14 mouse cellular contexts compared by ENCODE assay signal in genomic region chr4:122909572-122910189, GRCm38 (mm10). TPM values are rescaled to one million over a fixed set of nuclear protein-coding genes. Genes with fewer than 3 reads are reported as not detected.
DNase-seq lines count a peak whose midpoint lies in the region; ATAC-seq lines count a peak whose summit lies in the region.
"Had no signal": no experiment of that assay in that cellular context is flagged by ENCODE, and none has a peak within 500 bp of the region (broad histone marks: within the 10 kb centered on the region; RNA-seq: fewer than 3 reads in every experiment).

No protein-coding gene starts in this region.

- no peaks in the 10 kb centered on the region for H3K4me1 ChIP-seq in embryonic facial prominence, embryonic 11.5 days (ENCODE audit: control insufficient read depth, insufficient read depth, low read length)
- H3K4me1 ChIP-seq in embryonic facial prominence, embryonic 10.5 days: no peaks in the 10 kb centered on the region
- H3K4me1 ChIP-seq in forebrain, embryonic 14.5 days (ENCODE audit: control insufficient read depth, insufficient read depth, low read length): 0 out of 2 replicates have a peak, but pooled peaks cover 3% of the 10 kb centered on the region
- peaks cover 6% of the 10 kb centered on the region; the same call in 1 of the 2 replicates for H3K4me1 ChIP-seq in midbrain, embryonic 16.5 days (ENCODE audit: control insufficient read depth, insufficient read depth, low read length)
- H3K4me1 ChIP-seq in intestine, embryonic 16.5 days (ENCODE audit: control insufficient read depth, insufficient read depth, low read length): no peaks in the 10 kb centered on the region

- WGBS in embryonic facial prominence, embryonic 11.5 days: 49% methylated on average over 12 of the region's 12 CpGs
- 52% methylated on average over 12 of the region's 12 CpGs for WGBS in embryonic facial prominence, embryonic 10.5 days
- 33% methylated on average over 12 of the region's 12 CpGs for WGBS in forebrain, embryonic 14.5 days
- 17% methylated on average over 12 of the region's 12 CpGs for WGBS in midbrain, embryonic 16.5 days
- 52% methylated on average over 12 of the region's 12 CpGs for WGBS in intestine, embryonic 16.5 days

- no peak for DNase-seq in embryonic facial prominence, embryonic 11.5 days (ENCODE audit: low spot score)
- no peak for DNase-seq in embryonic facial prominence, embryonic 10.5 days (ENCODE audit: low spot score)
- DNase-seq in forebrain, embryonic 14.5 days (ENCODE audit: low spot score): peak; percentile 66
- peak; percentile 74 to 85 for DNase-seq in layer of hippocampus, adult 8-10 months (ENCODE audit: low spot score in 2 of 2)
- DNase-seq in spleen, postnatal 10 days (ENCODE audit: low spot score in 2 of 2): no peak
- DNase-seq in adrenal gland, adult 2 months: no peak
- DNase-seq: adrenal gland, postnatal 10 days; cerebellum, postnatal 14 days; gastrocnemius, adult 2 months; lung, embryonic 14.5 days; thymus, postnatal 36 days had no signal

- H3K36me3 ChIP-seq in embryonic facial prominence, embryonic 11.5 days (replicated peaks; ENCODE audit: control insufficient read depth, insufficient read depth, low read depth, low read length): no peaks in the 10 kb centered on the region
- no peaks in the 10 kb centered on the region for H3K36me3 ChIP-seq in embryonic facial prominence, embryonic 10.5 days (replicated peaks)
- no peaks in the 10 kb centered on the region for H3K36me3 ChIP-seq in forebrain, embryonic 14.5 days (ENCODE audit: control insufficient read depth, insufficient read depth, low read length)
- no peaks in the 10 kb centered on the region for H3K36me3 ChIP-seq in midbrain, embryonic 16.5 days (ENCODE audit: control insufficient read depth, insufficient read depth, low read length)
- H3K36me3 ChIP-seq in intestine, embryonic 16.5 days (ENCODE audit: control insufficient read depth, insufficient read depth, low read length): no peaks in the 10 kb centered on the region

- 0 out of 2 replicates have a peak, but pooled peaks have one; percentile 39 for ATAC-seq in embryonic facial prominence, embryonic 11.5 days (replicated peaks; ENCODE audit: insufficient number of reproducible peaks, low FRiP score, low TSS enrichment, low read depth)
- peak; percentile 89; the same call in 1 of the 2 replicates for ATAC-seq in forebrain, embryonic 14.5 days
- ATAC-seq in midbrain, embryonic 16.5 days: peak; percentile 82
- ATAC-seq in intestine, embryonic 16.5 days: no peak

- no peak overlapping the region for H3K9ac ChIP-seq in embryonic facial prominence, embryonic 11.5 days (replicated peaks; ENCODE audit: low read length)
- peak overlapping the region; percentile 29; the same call in 1 of the 2 replicates for H3K9ac ChIP-seq in forebrain, embryonic 14.5 days (ENCODE audit: low read length)
- no peak overlapping the region; the same call in 1 of the 2 replicates for H3K9ac ChIP-seq in midbrain, embryonic 16.5 days (ENCODE audit: low read depth, low read length)
- no peak overlapping the region for H3K9ac ChIP-seq in intestine, embryonic 16.5 days (ENCODE audit: low read depth, low read length)
- H3K9ac ChIP-seq: lung, embryonic 14.5 days had no signal

- H3K4me3 ChIP-seq in embryonic facial prominence, embryonic 11.5 days (ENCODE audit: low read depth, low read length): no peak overlapping the region
- H3K4me3 ChIP-seq in embryonic facial prominence, embryonic 10.5 days: no peak overlapping the region
- no peak overlapping the region for H3K4me3 ChIP-seq in forebrain, embryonic 14.5 days (ENCODE audit: low read depth, low read length)
- H3K4me3 ChIP-seq in midbrain, embryonic 16.5 days (ENCODE audit: low read depth, low read length): 0 out of 2 replicates have a peak overlapping the region, but pooled peaks have one; percentile 1
- no peak overlapping the region for H3K4me3 ChIP-seq in intestine, embryonic 16.5 days (ENCODE audit: low read length)
- H3K4me3 ChIP-seq: gastrocnemius, adult 2 months had no signal

- no peak overlapping the region for H3K27ac ChIP-seq in embryonic facial prominence, embryonic 11.5 days (replicated peaks; ENCODE audit: low read depth, low read length)
- no peak overlapping the region for H3K27ac ChIP-seq in embryonic facial prominence, embryonic 10.5 days (replicated peaks)
- H3K27ac ChIP-seq in forebrain, embryonic 14.5 days (ENCODE audit: low read depth, low read length): peak overlapping the region; percentile 55
- H3K27ac ChIP-seq in midbrain, embryonic 16.5 days (ENCODE audit: low read length): peak overlapping the region; percentile 58
- no peak overlapping the region for H3K27ac ChIP-seq in intestine, embryonic 16.5 days (ENCODE audit: low read length)
- H3K27ac ChIP-seq: gastrocnemius, adult 2 months had no signal

- H3K4me2 ChIP-seq in embryonic facial prominence, embryonic 11.5 days (ENCODE audit: low read depth, low read length): no peak overlapping the region
- peak overlapping the region; percentile 30 for H3K4me2 ChIP-seq in forebrain, embryonic 14.5 days (ENCODE audit: low read length)
- peak overlapping the region; percentile 47 for H3K4me2 ChIP-seq in midbrain, embryonic 16.5 days (ENCODE audit: low read length)
- H3K4me2 ChIP-seq in intestine, embryonic 16.5 days (ENCODE audit: low read depth, low read length): no peak overlapping the region
- H3K4me2 ChIP-seq: lung, embryonic 14.5 days had no signal

- H3K9me3 ChIP-seq in embryonic facial prominence, embryonic 11.5 days (replicated peaks; ENCODE audit: control insufficient read depth, low read length): no peaks in the 10 kb centered on the region; the same call in 1 of the 2 replicates
- peaks cover 10% of the 10 kb centered on the region; the same call in 1 of the 2 replicates for H3K9me3 ChIP-seq in embryonic facial prominence, embryonic 10.5 days
- no peaks in the 10 kb centered on the region for H3K9me3 ChIP-seq in forebrain, embryonic 14.5 days (replicated peaks; ENCODE audit: control insufficient read depth, low read length)
- no peaks in the 10 kb centered on the region for H3K9me3 ChIP-seq in midbrain, embryonic 16.5 days (replicated peaks; ENCODE audit: control insufficient read depth, low read length, poor library complexity, severe bottlenecking)
- H3K9me3 ChIP-seq in intestine, embryonic 16.5 days (ENCODE audit: control insufficient read depth, low read length): peaks cover 7% of the 10 kb centered on the region; the same call in 1 of the 2 replicates

- no peaks in the 10 kb centered on the region for H3K27me3 ChIP-seq in embryonic facial prominence, embryonic 11.5 days (ENCODE audit: control insufficient read depth, insufficient read depth, low read length)
- no peaks in the 10 kb centered on the region for H3K27me3 ChIP-seq in embryonic facial prominence, embryonic 10.5 days (replicated peaks; ENCODE audit: low read depth, poor library complexity, severe bottlenecking)
- no peaks in the 10 kb centered on the region for H3K27me3 ChIP-seq in forebrain, embryonic 14.5 days (replicated peaks; ENCODE audit: control insufficient read depth, insufficient read depth, low read length)
- H3K27me3 ChIP-seq in midbrain, embryonic 16.5 days (ENCODE audit: control insufficient read depth, insufficient read depth, low read depth, low read length): no peaks in the 10 kb centered on the region
- no peaks in the 10 kb centered on the region for H3K27me3 ChIP-seq in intestine, embryonic 16.5 days (replicated peaks; ENCODE audit: control insufficient read depth, insufficient read depth, low read length)

RNA-seq across cellular contexts. Expression of gene Cap1, which starts 23.8 kb away (rescaled TPM):
- polyA plus RNA-seq in embryonic facial prominence, embryonic 11.5 days (2014; fragmentation: Nextera tagmentation; extraction: Ambion mirVana): 68.8 and 70.1 TPM in 2 replicates
- 72.6 and 73.9 TPM in 2 replicates for polyA plus RNA-seq in embryonic facial prominence, embryonic 10.5 days (2016; fragmentation: Nextera tagmentation; extraction: Ambion mirVana)
- 73.7 and 77.7 TPM in 2 replicates for polyA plus RNA-seq in forebrain, embryonic 14.5 days (2014; fragmentation: Nextera tagmentation; extraction: Ambion mirVana)
- total RNA-seq in layer of hippocampus, adult 8-10 months (2022): 100 to 1,000 TPM; 280 to 333 (median 312) TPM
- polyA plus RNA-seq in midbrain, embryonic 16.5 days (2015; fragmentation: Nextera tagmentation; extraction: Ambion mirVana): 70.3 and 75.0 TPM in 2 replicates
- 86.4 and 91.1 TPM in 2 replicates for polyA plus RNA-seq in intestine, embryonic 16.5 days (2015; fragmentation: Nextera tagmentation; extraction: Ambion mirVana)
- total RNA-seq in adrenal gland, adult 2 months (2021): 100 to 1,000 TPM; 140 to 168 TPM
- 28.0 and 30.0 TPM in 2 replicates for polyA plus RNA-seq in adrenal gland, adult 2 months (2012; rRNA removed)

RNA-seq across cellular contexts. Expression of gene Mfsd2a, which starts 51.3 kb away (rescaled TPM):
- 8.2 and 8.7 TPM in 2 replicates for polyA plus RNA-seq in embryonic facial prominence, embryonic 11.5 days (2014; fragmentation: Nextera tagmentation; extraction: Ambion mirVana)
- polyA plus RNA-seq in embryonic facial prominence, embryonic 10.5 days (2016; fragmentation: Nextera tagmentation; extraction: Ambion mirVana): 10.1 and 12.9 TPM in 2 replicates
- 31.3 and 36.8 TPM in 2 replicates for polyA plus RNA-seq in forebrain, embryonic 14.5 days (2014; fragmentation: Nextera tagmentation; extraction: Ambion mirVana)
- total RNA-seq in layer of hippocampus, adult 8-10 months (2022): 10 to 100 TPM; 26.7 to 32.6 (median 30.9) TPM
- 32.3 and 33.5 TPM in 2 replicates for polyA plus RNA-seq in midbrain, embryonic 16.5 days (2015; fragmentation: Nextera tagmentation; extraction: Ambion mirVana)
- 3.3 and 4.0 TPM in 2 replicates for polyA plus RNA-seq in intestine, embryonic 16.5 days (2015; fragmentation: Nextera tagmentation; extraction: Ambion mirVana)
- 10 to 100 TPM in 1 of 2 experiments, 1 to 10 TPM in 1; 3.7 to 28.5 TPM for total RNA-seq in adrenal gland, adult 2 months (2021)
- 0.46 and 0.62 TPM in 2 replicates for polyA plus RNA-seq in adrenal gland, adult 2 months (2012; rRNA removed)
- total RNA-seq: monocyte, adult 5-6 weeks had no signal

Comparison
In these comparisons a context has a peak if more than half of its experiments do, and no peak if none do; other contexts are left out.
1. DNase-seq: peak in forebrain, embryonic 14.5 days (single experiment) and layer of hippocampus, adult 8-10 months (2 of 2); none in embryonic facial prominence, embryonic 11.5 days (single experiment), embryonic facial prominence, embryonic 10.5 days (single experiment), spleen, postnatal 10 days (0 of 2) and adrenal gland, adult 2 months (single experiment).
2. H3K27ac ChIP-seq: peak in forebrain, embryonic 14.5 days (single experiment) and midbrain, embryonic 16.5 days (single experiment); none in embryonic facial prominence, embryonic 11.5 days (single experiment), embryonic facial prominence, embryonic 10.5 days (single experiment) and intestine, embryonic 16.5 days (single experiment).
3. H3K4me2 ChIP-seq: peak in forebrain, embryonic 14.5 days (single experiment) and midbrain, embryonic 16.5 days (single experiment); none in embryonic facial prominence, embryonic 11.5 days (single experiment) and intestine, embryonic 16.5 days (single experiment).